Mouse (Mus musculus) olfactory bulb, adult 2 months (tissue): ENCODE measurements around the gene Mypop.

Experiments used
- CTCF ChIP-seq: fragments of 200-500 bp; IDR thresholded peaks from 2 replicates; pipeline ENCODE4 v1.5.1; 2012; ENCODE audit warnings: low read depth, mild to moderate bottlenecking, low read length, moderate library complexity; ENCODE audit not compliant: insufficient read depth
- POLR2A ChIP-seq: fragments of 200-500 bp; IDR thresholded peaks from 2 replicates; pipeline ENCODE4 v1.6.1; 2012; ENCODE audit warnings: mild to moderate bottlenecking, low read depth, low read length, moderate library complexity; ENCODE audit not compliant: insufficient read depth

GRCm38 (mm10) chr7:19000421-19000820 lies 9.4 kb downstream of the Mypop start:
- TF ChIP-seq CTCF: no peak
- TF ChIP-seq POLR2A: no peak
